Mouse (Mus musculus) thymus, adult 2 months (tissue): ENCODE data around the gene B4galt5. TPM values are rescaled to one million over a fixed set of nuclear protein-coding genes. Genes with fewer than 3 reads are reported as not detected.

ENCODE experiments used
- DNase-seq: peaks from one replicate; pipeline ENCODE4 v3.0.0; 2021
- H3K27ac ChIP-seq: fragments of 200-500 bp; 2 replicates; pipeline ENCODE4 v1.5.1; 2012; ENCODE audit warnings: low read length, control low read depth; ENCODE audit not compliant: control insufficient read depth, insufficient read depth
- H3K27me3 ChIP-seq: fragments of 200-500 bp; 2 replicates; pipeline ENCODE4 v1.6.1; 2012; ENCODE audit warnings: mild to moderate bottlenecking, low read length, moderate library complexity, mixed read lengths; ENCODE audit not compliant: control insufficient read depth, insufficient read depth
- H3K36me3 ChIP-seq: fragments of 200-500 bp; 2 replicates; pipeline ENCODE4 v1.6.1; 2012; ENCODE audit warnings: mild to moderate bottlenecking, low read length, moderate library complexity; ENCODE audit not compliant: control insufficient read depth, insufficient read depth
- H3K4me1 ChIP-seq: fragments of 200-500 bp; replicated peaks from 2 replicates; pipeline ENCODE4 v1.6.1; 2012; ENCODE audit warnings: low read length; ENCODE audit not compliant: control insufficient read depth, insufficient read depth
- H3K4me3 ChIP-seq: fragments of 200-500 bp; 2 replicates; pipeline ENCODE4 v1.5.1; 2012; ENCODE audit warnings: mild to moderate bottlenecking, low read length, control low read depth, moderate library complexity; ENCODE audit not compliant: control insufficient read depth, insufficient read depth
- CTCF ChIP-seq: fragments of 200-500 bp; IDR thresholded peaks from 2 replicates; pipeline ENCODE4 v1.5.1; 2012; ENCODE audit warnings: mild to moderate bottlenecking, control low read depth, low read length, moderate library complexity, borderline replicate concordance; ENCODE audit not compliant: control insufficient read depth, poor library complexity, insufficient read depth; ENCODE audit errors: extremely low read depth
- POLR2A ChIP-seq: fragments of 200-500 bp; IDR thresholded peaks from 2 replicates; pipeline ENCODE4 v1.6.1; 2012; ENCODE audit warnings: mild to moderate bottlenecking, low read length, control low read depth, moderate library complexity; ENCODE audit not compliant: control insufficient read depth, poor library complexity, insufficient read depth; ENCODE audit errors: extremely low read depth
- whole genome bisulfite sequencing: fragments of 180-500 bp; shearing (Covaris S2); methylation state at CpG from one replicate; pipeline ENCODE4 v1.1.7; 2018; 5-methylcytosine and 5-hydroxymethylcytosine counted together
- polyA plus RNA-seq: library from polyadenylated mRNA; depleted of rRNA; stranded (reverse); fragments of >200 nt; gene quantifications from 2 replicates; pipeline ENCODE4 v1.2.3, GENCODE M21; 2012

The B4galt5 gene
- polyA plus RNA-seq, 1 experiment = 10.9 TPM

GRCm38 (mm10) chr2:167347361-167347760 lies 1.6 kb downstream of the B4galt5 start:
- 64% methylated on average over 4 of the region's 4 CpGs for WGBS
- no peak for DNase-seq
- H3K4me1 ChIP-seq = peaks cover 16% of the 10 kb centered on the region
- H3K36me3 ChIP-seq = no peaks in the 10 kb centered on the region
- H3K4me3 ChIP-seq = no peak overlapping the region
- TF ChIP-seq CTCF (no peak), POLR2A (no peak)
- no peaks in the 10 kb centered on the region; the same call in 1 of the 2 replicates for H3K27me3 ChIP-seq
- no peak overlapping the region for H3K27ac ChIP-seq

GRCm38 (mm10) chr2:167345508-167346164 lies 3.3 kb downstream of the B4galt5 start:
- peaks cover 12% of the 10 kb centered on the region for H3K4me1 ChIP-seq
- TF ChIP-seq CTCF (no peak), POLR2A (no peak)

GRCm38 (mm10) chr2:167344871-167345507 lies 4.0 kb downstream of the B4galt5 start:
- H3K4me1 ChIP-seq = peaks cover 7% of the 10 kb centered on the region
- no peak for TF ChIP-seq POLR2A
- no peak for TF ChIP-seq CTCF
- no peaks in the 10 kb centered on the region for H3K36me3 ChIP-seq
- H3K4me3 ChIP-seq = no peak overlapping the region
- H3K27me3 ChIP-seq = no peaks in the 10 kb centered on the region; the same call in 1 of the 2 replicates
- DNase-seq = no peak
- H3K27ac ChIP-seq = no peak overlapping the region
- WGBS = 40% methylated on average over 5 of the region's 5 CpGs

More at GRCm38 (mm10) chr2:167345508-167346164, 3.3 kb downstream of the B4galt5 start:
- no peak overlapping the region for H3K4me3 ChIP-seq
- no peaks in the 10 kb centered on the region for H3K36me3 ChIP-seq
- no peaks in the 10 kb centered on the region; the same call in 1 of the 2 replicates for H3K27me3 ChIP-seq
- 79% methylated on average over 7 of the region's 7 CpGs for WGBS
- DNase-seq = no peak
- no peak overlapping the region for H3K27ac ChIP-seq

GRCm38 (mm10) chr2:167343369-167344140 lies 5.4 kb downstream of the B4galt5 start:
- 92% methylated on average over 12 of the region's 12 CpGs for WGBS
- TF ChIP-seq POLR2A (no peak), CTCF (no peak)
- H3K27ac ChIP-seq = no peak overlapping the region

GRCm38 (mm10) chr2:167342876-167343275 lies 6.1 kb downstream of the B4galt5 start:
- WGBS = 91% methylated on average over 6 of the region's 6 CpGs
- H3K36me3 ChIP-seq = no peaks in the 10 kb centered on the region
- TF ChIP-seq POLR2A = no peak
- TF ChIP-seq CTCF = no peak
- no peaks in the 10 kb centered on the region for H3K4me1 ChIP-seq
- no peak for DNase-seq
- no peak overlapping the region for H3K27ac ChIP-seq
- H3K27me3 ChIP-seq = no peaks in the 10 kb centered on the region
- H3K4me3 ChIP-seq = no peak overlapping the region

More at GRCm38 (mm10) chr2:167343369-167344140, 5.4 kb downstream of the B4galt5 start:
- DNase-seq = no peak
- Histone ChIP-seq H3K36me3 (no peaks in the 10 kb centered on the region), H3K4me3 (no peak overlapping the region), H3K4me1 (peaks cover 5% of the 10 kb centered on the region), H3K27me3 (no peaks in the 10 kb centered on the region; the same call in 1 of the 2 replicates)

GRCm38 (mm10) chr2:167337580-167337979 lies 11.4 kb downstream of the B4galt5 start:
- Histone ChIP-seq H3K27me3 (no peaks in the 10 kb centered on the region), H3K4me1 (peaks cover 15% of the 10 kb centered on the region), H3K27ac (no peak overlapping the region), H3K36me3 (no peaks in the 10 kb centered on the region), H3K4me3 (no peak overlapping the region)
- TF ChIP-seq POLR2A = no peak
- TF ChIP-seq CTCF = no peak
- DNase-seq = no peak
- 96% methylated on average over 2 of the region's 2 CpGs for WGBS
